Mouse (Mus musculus) ES-Bruce4 (cell line): ENCODE measurements around the gene Krt81. TPM values are rescaled to one million over a fixed set of nuclear protein-coding genes. Genes with fewer than 3 reads are reported as not detected.

Experiments
- H3K27ac ChIP-seq: 2 replicates; pipeline ENCODE4 v1.5.1; 2012; ENCODE audit warnings: low read length, inconsistent platforms; ENCODE audit not compliant: insufficient read depth
- H3K27me3 ChIP-seq: 2 replicates; pipeline ENCODE4 v1.6.1; 2012; ENCODE audit warnings: mild to moderate bottlenecking, low read length, inconsistent platforms; ENCODE audit not compliant: control insufficient read depth, poor library complexity, insufficient read depth, severe bottlenecking
- H3K36me3 ChIP-seq: 2 replicates; pipeline ENCODE4 v1.6.1; 2012; ENCODE audit warnings: inconsistent platforms, mild to moderate bottlenecking, low read length, moderate library complexity; ENCODE audit not compliant: control insufficient read depth, poor library complexity, insufficient read depth, severe bottlenecking
- H3K4me1 ChIP-seq: one replicate; pipeline ENCODE4 v1.8.1; 2011; ENCODE audit warnings: low read length; ENCODE audit not compliant: control insufficient read depth, insufficient read depth
- H3K4me3 ChIP-seq: 2 replicates; pipeline ENCODE4 v1.5.1; 2011; ENCODE audit warnings: low read depth, mild to moderate bottlenecking, low read length
- H3K9ac ChIP-seq: 2 replicates; pipeline ENCODE4 v1.6.1; 2012; ENCODE audit warnings: low read depth, mild to moderate bottlenecking, inconsistent platforms; ENCODE audit not compliant: poor library complexity, severe bottlenecking
- H3K9me3 ChIP-seq: replicated peaks from 2 replicates; pipeline ENCODE4 v1.6.1; 2012; ENCODE audit warnings: mild to moderate bottlenecking, low read length, inconsistent platforms; ENCODE audit not compliant: control insufficient read depth, poor library complexity, insufficient read depth, severe bottlenecking
- CTCF ChIP-seq: IDR thresholded peaks from one replicate; pipeline ENCODE4 v1.8.1; 2011; ENCODE audit warnings: low read depth, low read length
- EP300 ChIP-seq: IDR thresholded peaks from 2 replicates; pipeline ENCODE4 v1.6.1; 2011; ENCODE audit warnings: low read depth, low read length; ENCODE audit not compliant: insufficient read depth
- POLR2A ChIP-seq: IDR thresholded peaks from one replicate; pipeline ENCODE4 v1.8.1; 2011; ENCODE audit warnings: low read length; ENCODE audit not compliant: insufficient read depth
- polyA plus RNA-seq: library from polyadenylated mRNA; stranded (reverse); fragments of >200 nt; gene quantifications from 2 replicates; pipeline ENCODE4 v1.2.4, GENCODE M21; 2011; ENCODE audit warnings: low read depth; ENCODE audit not compliant: missing spikeins, insufficient read depth, insufficient read length

Krt81 gene
- polyA plus RNA-seq, 1 experiment, result not detected

GRCm38 (mm10) chr15:101482056-101482455, 18.5 kb upstream of the Krt81 start:
- TF ChIP-seq CTCF, result no peak
- no peak for TF ChIP-seq POLR2A
- no peak for TF ChIP-seq EP300

DNA sequence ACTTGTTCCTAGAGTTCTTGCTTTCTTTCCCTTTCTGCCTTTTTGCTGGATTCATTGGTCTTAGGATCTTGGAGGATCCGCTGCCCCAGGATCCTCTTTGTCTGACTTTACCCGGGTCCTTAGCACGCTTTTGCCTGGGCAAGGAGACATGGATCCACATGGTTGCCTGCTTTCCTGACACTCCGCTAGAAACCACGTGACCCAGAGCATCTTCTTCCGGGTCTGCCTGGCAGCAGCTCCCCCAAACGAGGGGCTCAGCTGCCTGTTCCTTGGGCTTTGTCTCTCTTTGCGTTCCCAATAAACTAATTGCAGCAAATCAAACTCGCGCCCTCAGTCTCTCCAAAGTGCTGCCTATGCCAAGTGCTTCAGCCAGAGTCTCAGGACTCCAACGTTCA, 16.1 kb upstream of the Krt81 start:
- H3K27me3 ChIP-seq, result no peaks in the 10 kb centered on the region
- no peak overlapping the region for H3K4me3 ChIP-seq
- no peak overlapping the region for H3K9ac ChIP-seq
- no peak overlapping the region for H3K27ac ChIP-seq
- TF ChIP-seq EP300, result no peak
- TF ChIP-seq POLR2A, result no peak
- TF ChIP-seq CTCF, result no peak
- no peaks in the 10 kb centered on the region for H3K36me3 ChIP-seq
- no peaks in the 10 kb centered on the region for H3K9me3 ChIP-seq
- no peaks in the 10 kb centered on the region for H3K4me1 ChIP-seq

More at GRCm38 (mm10) chr15:101482056-101482455, 18.5 kb upstream of the Krt81 start:
- no peak overlapping the region for H3K9ac ChIP-seq
- no peaks in the 10 kb centered on the region for H3K4me1 ChIP-seq
- no peaks in the 10 kb centered on the region for H3K9me3 ChIP-seq
- H3K27me3 ChIP-seq, result no peaks in the 10 kb centered on the region
- H3K27ac ChIP-seq, result no peak overlapping the region
- H3K36me3 ChIP-seq, result no peaks in the 10 kb centered on the region
- H3K4me3 ChIP-seq, result no peak overlapping the region

DNA sequence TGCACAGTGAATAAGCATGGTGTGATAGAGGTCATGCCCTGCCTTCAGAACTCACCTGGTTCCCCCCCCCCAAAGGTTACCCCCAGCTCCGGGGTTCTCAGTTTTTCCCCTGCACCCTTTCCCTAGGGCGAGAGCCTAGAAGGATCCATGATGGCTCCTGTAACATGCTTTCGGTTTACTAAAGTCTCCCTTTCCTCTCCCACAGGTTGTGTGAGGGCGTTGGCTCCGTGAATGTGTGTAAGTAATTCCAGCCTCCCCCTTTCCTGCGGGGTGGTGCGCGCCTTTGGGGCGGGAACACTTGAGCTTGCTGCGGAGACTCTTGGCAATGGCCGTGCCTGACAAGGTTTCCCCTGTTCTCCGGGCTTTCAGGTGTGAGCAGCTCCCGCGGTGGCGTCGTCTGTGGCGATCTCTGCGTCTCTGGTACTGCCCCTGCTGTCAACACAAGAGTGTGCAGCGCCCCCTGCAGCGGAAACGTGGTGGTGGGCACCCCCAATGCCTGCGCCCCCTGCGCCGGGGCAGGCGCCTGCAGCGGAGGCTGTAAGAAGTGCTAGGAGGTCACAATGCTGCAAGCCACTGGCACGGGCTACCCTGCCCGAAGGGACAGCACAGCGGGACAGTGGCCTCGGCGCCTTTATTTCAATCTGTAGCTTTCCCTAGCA, 15.6 kb upstream of the Krt81 start:
- no peak overlapping the region for H3K4me3 ChIP-seq
- TF ChIP-seq POLR2A (no peak), EP300 (no peak), CTCF (peak; percentile 58)
- no peak overlapping the region for H3K27ac ChIP-seq
- H3K36me3 ChIP-seq, result no peaks in the 10 kb centered on the region
- H3K9ac ChIP-seq, result no peak overlapping the region
- H3K9me3 ChIP-seq, result no peaks in the 10 kb centered on the region
- H3K27me3 ChIP-seq, result no peaks in the 10 kb centered on the region
- no peaks in the 10 kb centered on the region for H3K4me1 ChIP-seq

DNA sequence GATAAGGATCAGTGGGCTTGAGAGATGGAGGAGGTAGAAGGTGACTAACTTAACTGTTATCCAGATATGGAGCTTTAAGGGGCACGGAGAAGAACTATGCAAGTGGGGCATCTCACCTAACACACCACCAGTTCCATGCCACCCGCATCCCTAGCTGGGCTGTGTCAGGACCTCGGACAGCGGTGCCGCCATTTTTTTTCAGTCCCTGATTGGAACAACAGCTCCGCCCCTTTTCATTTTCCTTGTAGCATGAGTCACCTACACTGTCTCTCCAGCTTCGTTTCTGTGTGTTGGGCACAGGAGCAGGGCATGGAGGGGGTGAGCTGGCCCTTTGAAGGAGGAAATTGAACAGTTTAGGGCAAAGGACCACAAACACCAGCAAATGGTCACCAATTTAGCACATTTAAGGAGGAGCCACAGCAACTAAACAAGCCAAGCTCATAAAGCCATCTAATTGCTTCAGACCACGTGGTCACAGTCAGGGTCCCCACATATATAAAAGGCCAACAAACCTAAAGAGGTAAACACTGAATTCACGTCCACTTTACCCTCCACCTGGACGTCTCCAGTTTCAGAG, 9.5 kb upstream of the Krt81 start, which contains the start of gene Krt86:
TSS of gene Krt86 (plus strand) at position 527 of the 577 bp plus-strand sequence.
- H3K36me3 ChIP-seq, result no peaks in the 10 kb centered on the region
- H3K9ac ChIP-seq, result no peak within 1 kb of the TSS
- H3K4me1 ChIP-seq, result no peaks in the 10 kb centered on the region
- H3K4me3 ChIP-seq, result no peak within 1 kb of the TSS
- no peaks in the 10 kb centered on the region for H3K27me3 ChIP-seq
- TF ChIP-seq EP300, result no peak
- TF ChIP-seq POLR2A, result no peak
- no peak for TF ChIP-seq CTCF
- no peaks in the 10 kb centered on the region for H3K9me3 ChIP-seq
- no peak within 1 kb of the TSS for H3K27ac ChIP-seq

GRCm38 (mm10) chr15:101469093-101469492, 5.5 kb upstream of the Krt81 start:
- no peaks in the 10 kb centered on the region for H3K27me3 ChIP-seq
- H3K4me1 ChIP-seq, result no peaks in the 10 kb centered on the region
- H3K4me3 ChIP-seq, result no peak overlapping the region
- no peak overlapping the region for H3K27ac ChIP-seq
- no peaks in the 10 kb centered on the region for H3K36me3 ChIP-seq
- no peak for TF ChIP-seq CTCF
- no peak for TF ChIP-seq EP300
- TF ChIP-seq POLR2A, result no peak
- no peaks in the 10 kb centered on the region for H3K9me3 ChIP-seq
- no peak overlapping the region for H3K9ac ChIP-seq

- TF ChIP-seq EP300 (no peak), POLR2A (no peak), CTCF (peak; percentile 57)
- Histone ChIP-seq H3K27me3 (no peaks in the 10 kb centered on the region), H3K9me3 (no peaks in the 10 kb centered on the region)
Observed at GRCm38 (mm10) chr15:101459283-101459682, 4.3 kb downstream of the Krt81 start.

More at GRCm38 (mm10) chr15:101459283-101459682, 4.3 kb downstream of the Krt81 start:
- H3K27ac ChIP-seq, result no peak overlapping the region
- H3K4me3 ChIP-seq, result no peak overlapping the region
- no peaks in the 10 kb centered on the region for H3K4me1 ChIP-seq
- H3K36me3 ChIP-seq, result no peaks in the 10 kb centered on the region
- no peak overlapping the region for H3K9ac ChIP-seq
